Mouse (Mus musculus) CH12.LX (cell line): ENCODE results near the gene Nrgn. TPM values are rescaled to one million over a fixed set of nuclear protein-coding genes. Genes with fewer than 3 reads are reported as not detected.

Experiments used
- DNase-seq: peaks from one replicate; pipeline ENCODE4 v3.0.0-alpha.2; 2013; ENCODE audit errors: extremely low read depth
- H3K27ac ChIP-seq: 2 replicates; pipeline ENCODE4 v1.5.1; 2012; ENCODE audit warnings: low read depth, mild to moderate bottlenecking, control low read depth, moderate library complexity; ENCODE audit not compliant: insufficient read depth
- H3K27me3 ChIP-seq: replicated peaks from 2 replicates; pipeline ENCODE3; 2012; ENCODE audit warnings: inconsistent platforms
- H3K36me3 ChIP-seq, 2 experiments: replicated peaks in 1 of 2; 2 replicates each; pipeline versions ENCODE3 to v1.6.1; 2012; ENCODE audit warnings: inconsistent platforms in 1 of 2, low read length in 1 of 2, mild to moderate bottlenecking in 1 of 2, mixed read lengths in 1 of 2, moderate library complexity in 1 of 2; ENCODE audit not compliant: control insufficient read depth in 1 of 2, insufficient read depth in 1 of 2
- H3K4me1 ChIP-seq, 2 experiments: 2 replicates each; pipeline ENCODE4 v1.6.1; 2012; ENCODE audit warnings: inconsistent platforms in 1 of 2, moderate library complexity in 1 of 2; ENCODE audit not compliant: insufficient read depth in 2 of 2, control insufficient read depth in 1 of 2
- H3K4me2 ChIP-seq: 2 replicates; pipeline ENCODE4 v1.6.1; 2012; ENCODE audit warnings: low read depth, mild to moderate bottlenecking, control low read depth; ENCODE audit not compliant: poor library complexity, insufficient read depth, severe bottlenecking
- H3K4me3 ChIP-seq, 3 experiments: fragments of 150-350 bp in 1 of 3; sonication (generic) in 1 of 3; replicated peaks in 1 of 3; 2 replicates each; pipeline versions ENCODE3 to v1.5.1; 2011 to 2012; ENCODE audit warnings: low read depth in 2 of 3, low read length in 2 of 3, mild to moderate bottlenecking in 2 of 3, moderate library complexity in 2 of 3, control low read depth in 1 of 3, improper control_type of control experiment in 1 of 3, inconsistent platforms in 1 of 3, mixed read lengths in 1 of 3; ENCODE audit not compliant: poor library complexity in 1 of 3
- H3K79me2 ChIP-seq: replicated peaks from 2 replicates; pipeline ENCODE4 v1.6.1; 2012; ENCODE audit warnings: mild to moderate bottlenecking, moderate library complexity; ENCODE audit not compliant: control insufficient read depth, poor library complexity, insufficient read depth, severe bottlenecking; ENCODE audit errors: extremely low read depth
- H3K9ac ChIP-seq: 2 replicates; pipeline ENCODE4 v1.6.1; 2012; ENCODE audit warnings: low read depth, mild to moderate bottlenecking, control low read depth, moderate library complexity; ENCODE audit not compliant: insufficient read depth
- H3K9me3 ChIP-seq: replicated peaks from 2 replicates; pipeline ENCODE3; 2012; ENCODE audit warnings: low read length, inconsistent platforms, mixed read lengths
- BHLHE40 ChIP-seq: IDR thresholded peaks from 2 replicates; pipeline ENCODE4 v1.6.1; 2011; ENCODE audit warnings: mild to moderate bottlenecking, low read depth, low read length, improper control_type of control experiment
- CHD1 ChIP-seq: IDR thresholded peaks from 2 replicates; pipeline ENCODE4 v1.6.1; 2012; ENCODE audit warnings: low read depth, low read length, improper control_type of control experiment, inconsistent platforms
- CHD2 ChIP-seq: IDR thresholded peaks from 2 replicates; pipeline ENCODE4 v1.6.1; 2011; ENCODE audit warnings: low read length, improper control_type of control experiment
- ELF1 ChIP-seq: IDR thresholded peaks from 2 replicates; pipeline ENCODE4 v1.6.1; 2014; ENCODE audit warnings: low read depth, mild to moderate bottlenecking, inconsistent platforms, low read length, improper control_type of control experiment
- ETS1 ChIP-seq: conservative IDR thresholded peaks from 2 replicates; pipeline ENCODE4 v1.6.1; 2012; ENCODE audit warnings: low read depth, mild to moderate bottlenecking, inconsistent platforms, low read length, improper control_type of control experiment, moderate library complexity
- HCFC1 ChIP-seq: IDR thresholded peaks from 2 replicates; pipeline ENCODE4 v1.6.1; 2012; ENCODE audit warnings: low read depth, mild to moderate bottlenecking, inconsistent platforms, low read length, improper control_type of control experiment
- JUN ChIP-seq: IDR thresholded peaks from 2 replicates; pipeline ENCODE4 v1.6.1; 2011; ENCODE audit warnings: low read depth, mild to moderate bottlenecking, low read length, improper control_type of control experiment, moderate library complexity; ENCODE audit not compliant: insufficient read depth
- KAT2A ChIP-seq: IDR thresholded peaks from 2 replicates; pipeline ENCODE4 v1.6.1; 2012; ENCODE audit warnings: low read length, improper control_type of control experiment, inconsistent platforms; ENCODE audit not compliant: insufficient replicate concordance
- MAFK ChIP-seq: IDR thresholded peaks from 2 replicates; pipeline ENCODE4 v1.6.1; 2011; ENCODE audit warnings: low read length, improper control_type of control experiment; ENCODE audit not compliant: insufficient replicate concordance
- MAX ChIP-seq: IDR thresholded peaks from 2 replicates; pipeline ENCODE4 v1.6.1; 2011; ENCODE audit warnings: low read length, improper control_type of control experiment
- MXI1 ChIP-seq: IDR thresholded peaks from 2 replicates; pipeline ENCODE4 v1.6.1; 2011; ENCODE audit warnings: mild to moderate bottlenecking, low read depth, low read length, improper control_type of control experiment
- MYC ChIP-seq: IDR thresholded peaks from 2 replicates; pipeline ENCODE4 v1.6.1; 2011; ENCODE audit warnings: low read depth, mild to moderate bottlenecking, improper control_type of control experiment, low read length
- NRF1 ChIP-seq: IDR thresholded peaks from 2 replicates; pipeline ENCODE4 v1.6.1; 2014; ENCODE audit warnings: low read depth, mild to moderate bottlenecking, inconsistent platforms, low read length, improper control_type of control experiment, moderate library complexity
- PAX5 ChIP-seq: IDR thresholded peaks from 2 replicates; pipeline ENCODE4 v1.6.1; 2012; ENCODE audit warnings: low read length, inconsistent platforms, mixed read lengths
- POLR2A ChIP-seq: IDR thresholded peaks from 2 replicates; pipeline ENCODE4 v1.6.1; 2011; ENCODE audit warnings: low read depth, mild to moderate bottlenecking, improper control_type of control experiment, low read length
- RAD21 ChIP-seq: IDR thresholded peaks from 2 replicates; pipeline ENCODE4 v1.6.1; 2011; ENCODE audit warnings: low read depth, mild to moderate bottlenecking, low read length, improper control_type of control experiment, moderate library complexity
- RCOR1 ChIP-seq: conservative IDR thresholded peaks from 2 replicates; pipeline ENCODE4 v1.6.1; 2012; ENCODE audit warnings: low read depth, mild to moderate bottlenecking, inconsistent platforms, low read length, improper control_type of control experiment
- SIN3A ChIP-seq: IDR thresholded peaks from 2 replicates; pipeline ENCODE4 v1.6.1; 2012; ENCODE audit warnings: low read length, improper control_type of control experiment, inconsistent platforms
- SMC3 ChIP-seq: IDR thresholded peaks from 2 replicates; pipeline ENCODE4 v1.6.1; 2011; ENCODE audit warnings: low read depth, low read length, improper control_type of control experiment
- TCF12 ChIP-seq: IDR thresholded peaks from 2 replicates; pipeline ENCODE4 v1.6.1; 2014; ENCODE audit warnings: low read depth, mild to moderate bottlenecking, inconsistent platforms, low read length, improper control_type of control experiment
- UBTF ChIP-seq: IDR thresholded peaks from 2 replicates; pipeline ENCODE4 v1.6.1; 2012; ENCODE audit warnings: low read depth, mild to moderate bottlenecking, inconsistent platforms, low read length, improper control_type of control experiment, moderate library complexity
- USF1 ChIP-seq: IDR thresholded peaks from 2 replicates; pipeline ENCODE4 v1.6.1; 2014; ENCODE audit warnings: low read depth, mild to moderate bottlenecking, inconsistent platforms, low read length, improper control_type of control experiment
- USF2 ChIP-seq: conservative IDR thresholded peaks from 2 replicates; pipeline ENCODE4 v1.6.1; 2011; ENCODE audit warnings: low read depth, low read length, improper control_type of control experiment
- ZC3H11A ChIP-seq: IDR thresholded peaks from 2 replicates; pipeline ENCODE4 v1.6.1; 2012; ENCODE audit warnings: low read depth, mild to moderate bottlenecking, inconsistent platforms, low read length, improper control_type of control experiment
- ZKSCAN1 ChIP-seq: IDR thresholded peaks from 2 replicates; pipeline ENCODE4 v1.6.1; 2012; ENCODE audit warnings: low read depth, inconsistent platforms, low read length, improper control_type of control experiment, borderline replicate concordance
- ZMIZ1 ChIP-seq: IDR thresholded peaks from 2 replicates; pipeline ENCODE4 v1.6.1; 2012; ENCODE audit warnings: low read depth, mild to moderate bottlenecking, inconsistent platforms, low read length, improper control_type of control experiment
- ZNF384 ChIP-seq: IDR thresholded peaks from 2 replicates; pipeline ENCODE4 v1.6.1; 2012; ENCODE audit warnings: low read depth, low read length, improper control_type of control experiment, inconsistent platforms
- dilution Hi-C: fragments of 300-500 bp; cut with MboI; formaldehyde crosslinking; loops from 2 replicates; pipeline ENCODE4 v1.14.3; 2020; ENCODE audit warnings: low sequenced_read_pairs; ENCODE audit not compliant: extremely low pct_unique_long_range_greater_than_20kb, extremely low pct_ligation_motif_present
- in situ Hi-C: fragments of 300-500 bp; cut with MboI; formaldehyde crosslinking; loops from 3 replicates; pipeline ENCODE4 v1.14.3; 2019; ENCODE audit warnings: low sequenced_read_pairs, low pct_ligation_motif_present, low pct_unique_long_range_greater_than_20kb, mixed read lengths
- polyA plus RNA-seq: library from polyadenylated mRNA; unstranded; fragments of >175 nt; gene quantifications from 2 replicates; pipeline ENCODE4 v1.2.1, GENCODE M21; 2012; ENCODE audit warnings: low read depth; ENCODE audit not compliant: insufficient read length
- total RNA-seq, 2 experiments: library from RNA; depleted of rRNA; stranded (reverse); fragments of 300-350 nt in 1 of 2; fragments of >200 nt in 1 of 2; gene quantifications; 2 replicates each; pipeline ENCODE4 v1.2.3; 2012 to 2014

The Nrgn gene
- total and polyA plus RNA-seq, 3 experiments: 0.42 to 4.1 TPM; not detected in 1

DNA sequence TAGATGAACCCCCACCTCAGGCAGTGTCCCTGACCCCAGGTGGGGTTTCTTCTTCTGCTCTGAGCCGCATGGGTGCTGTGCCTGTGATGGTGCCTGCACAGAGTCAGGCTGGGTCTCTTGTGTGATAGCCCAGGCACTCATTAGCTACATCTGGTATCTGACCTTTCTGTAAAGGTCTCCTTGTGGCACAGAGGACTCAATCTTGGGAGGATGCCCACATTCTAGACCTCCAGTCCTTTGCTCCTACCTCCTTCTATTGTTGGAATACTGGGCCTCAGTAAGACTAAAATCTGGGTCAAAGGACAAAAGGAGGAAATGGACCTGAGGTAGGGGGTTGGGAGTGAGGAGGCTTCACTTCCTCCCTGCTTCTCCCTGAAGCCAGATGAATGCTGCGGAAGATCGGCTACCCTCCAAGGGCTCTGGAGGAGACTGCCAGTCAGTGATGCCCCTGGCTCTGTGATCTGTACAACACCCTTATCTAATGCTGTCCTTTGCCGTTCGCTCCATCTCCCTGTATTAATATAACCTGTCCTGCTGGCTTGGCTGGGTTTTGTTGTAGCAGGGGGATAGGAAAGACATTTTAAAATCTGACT, 14.9 kb downstream of the Nrgn start:
- no peak overlapping the region for H3K27ac ChIP-seq
- peaks cover 0 to 4% of the 10 kb centered on the region in 2 experiments; a peak in 2 of 4 replicates for H3K4me1 ChIP-seq
- in situ Hi-C loops: no loop called here
- TF ChIP-seq SMC3 (no peak), MAX (no peak), BHLHE40 (no peak), USF2 (no peak), ZMIZ1 (no peak), ELF1 (no peak), ZKSCAN1 (no peak), POLR2A (no peak), RAD21 (no peak), CHD1 (no peak), TCF12 (no peak), SIN3A (no peak), HCFC1 (no peak), KAT2A (no peak), ZNF384 (no peak), MAFK (no peak), CHD2 (no peak), MYC (no peak), NRF1 (no peak)
- H3K9me3 ChIP-seq: no peaks in the 10 kb centered on the region
- no peak overlapping the region for H3K4me2 ChIP-seq
- H3K79me2 ChIP-seq: no peaks in the 10 kb centered on the region
- no peak for DNase-seq
- no peaks in the 10 kb centered on the region for H3K27me3 ChIP-seq
- H3K36me3 ChIP-seq: no peaks in the 10 kb centered on the region
- dilution Hi-C loops: no loop called here
- no peak overlapping the region for H3K4me3 ChIP-seq
- H3K9ac ChIP-seq: no peak overlapping the region

GRCm38 (mm10) chr9:37536851-37537250, 15.9 kb downstream of the Nrgn start:
- Histone ChIP-seq H3K36me3 (no peaks in the 10 kb centered on the region), H3K79me2 (no peaks in the 10 kb centered on the region), H3K4me3 (no peak overlapping the region), H3K4me2 (no peak overlapping the region), H3K4me1 (peaks cover 0 to 5% of the 10 kb centered on the region in 2 experiments; a peak in 3 of 4 replicates), H3K9ac (no peak overlapping the region), H3K27ac (no peak overlapping the region)
- in situ Hi-C loops: no loop called here
- no peak for DNase-seq
- dilution Hi-C loops: no loop called here
- TF ChIP-seq NRF1: no peak
- no peak for TF ChIP-seq JUN
- no peak for TF ChIP-seq HCFC1
- no peak for TF ChIP-seq USF1
- no peak for TF ChIP-seq MXI1
- no peak for TF ChIP-seq CHD1
- TF ChIP-seq ETS1: no peak
- no peak for TF ChIP-seq BHLHE40
- no peak for TF ChIP-seq ZMIZ1
- no peak for TF ChIP-seq UBTF
- no peak for TF ChIP-seq KAT2A
- no peak for TF ChIP-seq ELF1
- no peak for TF ChIP-seq RCOR1
- no peak for TF ChIP-seq ZC3H11A
- no peak for TF ChIP-seq PAX5
- no peak for TF ChIP-seq TCF12
- TF ChIP-seq, all 38 proteins: peak for 0
- H3K9me3 ChIP-seq: no peaks in the 10 kb centered on the region
- H3K27me3 ChIP-seq: no peaks in the 10 kb centered on the region
